Mouse (Mus musculus) cerebellum, adult 18-20 months (tissue): ENCODE measurements around the gene Dnase2a.
"Not testable (repeated sequence)": the region's sequence is repeated elsewhere in the genome, so short reads cannot be mapped to it uniquely, and the experiment has no call there.

Source experiments
- DNase-seq, 2 experiments: peaks; one replicate each; pipeline ENCODE4 v3.0.0; 2021

Gene Dnase2a

DNA sequence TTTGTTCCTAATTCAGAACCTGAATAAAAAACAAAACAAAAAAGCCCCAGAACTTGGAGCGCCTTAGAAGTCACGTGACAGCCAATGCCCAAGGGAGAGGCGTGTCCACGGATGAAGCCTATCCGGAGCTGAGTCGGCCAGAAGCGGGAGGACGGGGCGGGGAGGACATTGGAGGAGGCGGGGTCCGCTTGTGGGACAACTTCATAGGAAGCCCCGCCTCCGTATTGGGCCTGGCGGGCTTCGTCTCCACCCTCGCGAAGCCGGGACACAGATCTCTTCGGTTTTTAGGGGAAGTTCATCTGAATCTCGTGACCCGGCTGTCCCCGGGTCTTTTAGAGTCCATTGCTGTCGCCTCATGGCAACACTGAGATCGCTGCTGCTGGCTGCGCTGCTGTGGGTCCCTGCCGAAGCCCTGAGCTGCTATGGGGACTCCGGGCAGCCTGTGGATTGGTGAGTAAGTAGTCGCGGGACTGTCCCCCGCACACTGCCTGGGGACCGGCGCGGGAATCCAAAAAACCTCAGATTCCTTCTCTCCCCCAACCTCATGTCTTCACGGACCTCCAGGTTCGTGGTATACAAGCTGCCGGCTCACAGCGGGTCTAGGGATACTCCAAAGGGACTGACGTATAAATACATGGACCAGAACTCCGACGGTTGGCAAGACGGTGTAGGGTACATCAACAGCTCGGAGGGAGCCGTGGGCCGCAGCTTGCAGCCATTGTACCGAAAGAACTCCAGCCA is at the start of gene Dnase2a:
TSS of gene Dnase2a (plus strand) at position 140 of the 741 bp plus-strand sequence.
- peak; percentile 80 to 91 for DNase-seq

DNA sequence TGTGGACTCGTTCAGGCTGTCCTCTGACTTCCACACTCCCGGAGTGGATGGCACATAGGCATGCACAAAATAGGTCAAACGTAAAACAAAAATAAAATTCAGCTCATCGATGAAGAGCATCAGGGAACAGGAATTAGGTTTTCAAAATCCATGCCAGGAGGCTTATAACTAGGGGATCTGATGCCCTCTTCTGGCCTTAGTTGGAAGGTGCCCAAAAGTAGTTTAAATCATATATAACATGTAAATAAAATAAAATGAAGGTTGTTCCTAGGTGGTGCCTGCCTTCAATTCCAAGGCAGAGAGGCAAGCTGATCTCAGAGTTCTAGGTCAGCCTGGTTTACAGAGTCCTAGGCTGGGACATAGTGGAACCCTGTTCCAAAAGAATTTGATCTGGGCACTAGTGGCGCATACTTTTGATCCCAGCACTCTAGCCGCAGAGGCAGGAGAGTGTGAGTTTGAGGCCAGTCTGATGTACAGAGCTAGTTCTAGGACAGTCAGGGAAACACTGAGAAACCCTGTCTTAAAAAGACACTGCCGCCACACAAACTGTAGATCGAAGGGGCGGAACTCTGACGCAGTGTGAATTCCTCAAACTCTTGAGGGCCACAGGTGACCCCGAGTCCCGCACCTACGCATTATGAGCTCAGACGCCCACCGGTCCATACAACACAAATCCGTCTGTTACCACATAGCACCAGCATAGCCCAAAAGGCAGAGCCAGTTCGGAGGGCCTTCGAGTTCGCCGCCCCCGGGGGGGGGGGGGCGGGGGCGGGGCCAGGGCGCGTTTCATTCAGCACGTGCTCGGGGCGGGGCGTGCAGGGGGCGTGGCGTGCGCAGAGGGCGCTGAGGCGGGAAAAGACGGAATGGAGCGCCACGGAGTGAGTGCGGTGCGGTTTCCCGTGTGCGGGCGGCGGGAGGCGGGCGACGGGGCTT is 36.7 kb upstream of the Dnase2a start, which contains the start of gene Syce2:
TSS of gene Syce2 (plus strand) at position 736 of the 933 bp plus-strand sequence.
- DNase-seq = peak; percentile 69 to 72

DNA sequence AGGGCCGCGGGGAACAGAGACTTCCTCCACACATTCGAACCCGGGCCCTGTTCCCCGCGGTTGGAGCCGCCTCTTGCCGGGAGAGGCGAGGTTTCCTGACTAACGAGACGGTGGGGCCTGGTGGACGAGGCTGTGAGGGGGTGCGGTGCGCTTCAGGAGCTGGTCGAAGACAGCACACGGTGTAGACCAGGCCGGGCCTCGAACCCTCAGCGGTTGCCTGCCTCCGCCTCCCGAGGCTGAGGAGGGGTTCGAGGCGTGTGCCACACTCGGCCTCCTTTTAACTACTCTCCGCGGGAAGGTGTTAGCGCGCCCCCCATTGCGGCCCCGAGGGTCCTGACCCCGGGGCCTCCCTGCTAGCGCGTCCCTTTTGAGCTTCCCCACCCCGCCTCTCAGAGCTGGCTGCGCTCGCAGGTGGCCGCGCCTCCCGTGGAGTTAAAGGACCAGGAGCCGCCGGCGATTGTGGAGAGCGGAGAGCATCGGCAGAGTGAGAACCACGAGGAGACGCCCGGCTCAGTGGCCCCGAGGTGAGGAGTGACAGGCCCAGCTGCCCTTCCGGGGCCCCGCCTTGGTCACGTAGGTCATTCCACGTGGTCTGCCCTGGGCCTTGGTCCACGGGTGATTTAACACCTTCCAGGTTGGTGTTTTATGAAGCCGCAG is 35.9 kb upstream of the Dnase2a start:
- peak; percentile 22 to 31 for DNase-seq

DNA sequence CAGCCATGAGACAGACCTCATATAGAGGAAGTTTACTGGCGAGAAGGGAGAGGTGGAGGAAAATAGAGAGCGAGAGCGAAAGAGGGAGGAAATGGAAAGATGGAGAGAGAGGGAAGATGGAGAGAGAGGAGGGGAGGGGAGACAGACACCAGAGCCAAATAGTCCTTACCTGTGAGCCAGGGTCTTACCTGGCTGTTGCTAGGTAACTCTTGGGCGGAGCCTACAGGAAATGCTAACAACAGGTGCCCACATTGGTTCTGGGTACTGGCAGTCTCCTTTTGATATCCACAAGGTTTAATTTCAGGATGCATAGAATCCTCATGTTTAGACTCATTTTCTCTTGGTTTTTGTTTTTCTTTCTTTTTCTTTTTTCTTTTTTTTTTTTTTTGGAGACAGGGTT is 35.3 kb upstream of the Dnase2a start:
- no peak for DNase-seq

DNA sequence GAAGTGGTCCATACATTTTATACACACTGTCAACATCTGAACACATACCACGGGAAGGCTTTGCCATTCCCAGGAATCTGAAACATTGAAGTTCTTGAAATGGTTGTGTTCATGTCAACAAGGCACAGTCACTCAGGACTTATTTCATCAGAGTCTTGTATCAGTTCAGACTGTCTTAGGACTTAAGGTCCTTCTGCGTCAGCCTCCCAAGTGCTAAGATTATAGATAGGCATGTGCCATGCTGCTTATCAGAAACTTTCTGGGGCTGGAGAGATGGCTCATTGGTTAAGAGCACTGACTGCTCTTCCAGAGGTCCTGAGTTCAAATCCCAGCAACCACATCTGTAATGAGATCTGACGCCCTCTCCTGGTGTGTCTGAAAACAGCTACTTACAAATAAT is 34.0 kb upstream of the Dnase2a start:
- no peak for DNase-seq

DNA sequence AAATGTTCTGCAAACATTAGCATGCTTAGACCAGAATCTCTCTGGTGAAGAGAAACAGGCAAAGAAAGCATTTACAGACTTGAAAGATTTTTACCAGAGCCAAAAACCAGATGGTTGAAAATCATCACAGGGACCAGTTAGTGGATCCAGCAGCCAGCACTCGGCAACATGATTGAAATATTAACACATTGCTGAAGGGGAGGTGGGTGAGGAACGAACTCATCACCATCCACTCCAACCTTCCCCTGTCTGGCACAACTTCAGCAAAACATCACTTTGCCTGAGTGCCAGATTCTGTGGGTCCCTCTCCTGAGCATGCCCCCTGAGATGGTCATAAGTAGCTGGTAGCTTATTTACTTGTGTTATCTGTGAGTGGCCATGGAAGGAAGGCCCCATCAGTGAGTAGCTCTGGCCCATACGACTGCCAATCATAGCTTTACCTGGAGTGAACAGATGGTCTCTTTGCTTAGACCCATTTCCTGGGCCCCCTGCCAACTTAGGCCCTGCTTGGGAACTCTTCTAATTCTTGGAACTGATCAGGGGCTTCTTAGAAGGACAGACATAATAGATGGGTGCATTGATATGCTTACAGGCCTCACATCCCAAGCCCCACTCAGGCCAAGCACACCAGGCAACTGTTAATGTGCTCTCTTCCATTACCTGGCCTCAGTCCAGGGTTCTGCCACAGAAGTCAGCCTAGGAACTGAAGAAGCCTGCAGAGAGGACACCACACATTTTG is 30.9 kb upstream of the Dnase2a start:
- DNase-seq = peak; percentile 78 to 83

DNA sequence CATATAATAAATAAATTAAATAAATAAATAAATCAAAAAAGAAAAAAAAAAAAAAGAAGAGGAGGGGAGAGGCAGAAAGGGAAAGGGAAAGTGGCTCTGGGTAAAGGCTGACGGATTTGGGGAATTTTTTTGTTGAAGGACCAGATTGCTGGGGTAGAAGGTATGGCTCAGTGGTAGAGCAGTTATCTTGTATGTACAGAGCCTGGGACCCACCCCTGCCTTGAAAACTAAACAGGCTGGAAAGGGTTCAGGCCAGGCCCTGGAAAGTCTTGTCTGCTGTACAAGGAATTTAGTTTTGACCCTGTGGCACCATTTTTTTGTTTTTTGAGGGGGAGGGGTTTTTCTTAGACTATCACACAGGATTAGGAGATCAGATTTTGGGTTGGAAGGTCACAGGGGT is 29.4 kb upstream of the Dnase2a start:
- DNase-seq = no peak

DNA sequence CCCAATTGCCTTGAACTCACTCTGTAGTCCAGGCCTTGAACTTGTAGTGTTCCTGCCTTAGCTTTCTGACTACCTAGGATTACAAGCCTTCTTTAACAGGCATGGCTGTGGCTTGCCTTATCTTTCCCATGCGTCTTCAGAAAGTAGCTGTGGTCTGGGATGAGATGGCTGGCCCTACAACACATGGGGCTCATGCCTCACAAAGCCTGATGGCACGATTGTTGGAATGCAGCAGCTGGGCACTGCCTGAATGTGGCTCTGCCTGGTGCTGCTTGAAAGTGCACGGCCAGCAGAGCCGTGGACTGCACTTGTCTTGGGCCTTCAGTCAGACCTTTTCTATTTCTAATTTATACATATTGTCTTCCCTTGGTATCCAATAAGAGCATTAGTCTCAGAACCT is 23.6 kb upstream of the Dnase2a start:
- no peak for DNase-seq

DNA sequence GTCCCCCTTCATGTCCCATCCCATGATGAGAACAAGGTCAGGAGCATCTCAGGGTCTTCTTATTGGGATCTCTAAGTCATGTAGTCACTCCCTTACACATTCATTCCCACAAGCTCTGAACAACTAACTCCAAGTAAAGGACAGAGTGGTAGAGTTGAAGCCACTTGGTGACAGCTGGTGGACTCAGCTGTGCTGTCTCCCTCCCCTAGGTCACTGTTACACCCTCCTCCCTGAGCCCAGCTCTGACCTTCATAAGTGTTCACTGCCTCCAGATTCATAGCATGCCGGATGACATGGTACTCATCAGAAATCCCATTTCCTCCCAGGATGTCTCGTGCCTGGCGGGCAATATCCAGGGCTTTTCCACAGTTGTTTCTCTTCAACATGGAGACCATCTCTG is 20.1 kb upstream of the Dnase2a start:
- DNase-seq = no peak

DNA sequence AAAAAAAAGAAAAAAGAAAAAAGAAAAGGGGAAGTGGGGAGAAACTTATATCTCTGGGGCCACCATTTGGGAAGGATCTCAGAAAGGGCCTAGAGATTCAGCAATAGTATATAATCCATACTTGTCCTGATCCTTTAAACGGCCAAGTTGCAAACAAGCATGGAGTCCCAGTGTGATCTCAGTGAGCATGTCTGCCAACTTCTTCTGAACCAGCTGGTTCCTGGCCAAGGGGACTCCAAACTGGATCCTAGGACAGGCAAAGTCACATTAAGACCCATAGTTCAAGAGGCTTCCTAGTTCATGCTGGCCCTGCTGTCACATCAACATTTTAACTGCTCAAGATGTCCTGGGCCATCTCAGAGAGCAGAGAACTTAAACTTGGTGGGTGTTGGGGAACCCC is 19.2 kb upstream of the Dnase2a start:
- DNase-seq = no peak

DNA sequence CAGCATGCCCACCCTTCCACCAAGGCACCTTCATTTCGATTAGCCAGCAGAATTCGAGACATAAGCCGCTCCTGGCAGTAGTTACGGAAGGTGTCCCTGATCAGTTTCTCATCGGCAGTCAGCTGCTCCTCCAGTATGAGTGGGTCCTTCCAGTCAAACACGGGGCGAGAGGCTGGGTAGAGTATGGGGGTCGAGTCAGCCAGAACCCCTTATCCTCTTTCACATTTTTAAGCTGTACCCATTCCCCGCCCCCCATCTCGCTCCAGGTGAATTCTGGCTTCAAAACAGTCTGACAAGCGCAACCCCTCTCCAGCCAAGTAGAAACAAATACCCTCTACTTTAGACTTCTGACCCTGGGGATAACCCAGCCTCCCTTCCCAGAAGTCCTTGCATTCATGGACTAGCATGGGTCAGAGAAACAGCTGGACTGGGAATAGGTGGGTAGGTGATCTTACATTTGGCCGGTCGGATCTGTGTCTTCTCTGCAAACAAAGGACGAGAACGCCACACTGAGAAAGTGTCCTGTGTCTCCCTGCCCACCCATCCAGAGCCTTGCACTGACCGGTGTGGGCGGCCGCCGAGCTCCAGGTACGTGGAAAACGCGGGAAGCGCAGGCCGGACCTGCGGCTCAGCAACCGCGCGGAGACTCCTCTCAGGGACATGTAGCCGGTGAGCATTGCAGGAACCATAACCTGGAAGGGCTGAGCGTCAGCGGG is 15.2 kb upstream of the Dnase2a start:
- no peak for DNase-seq

DNA sequence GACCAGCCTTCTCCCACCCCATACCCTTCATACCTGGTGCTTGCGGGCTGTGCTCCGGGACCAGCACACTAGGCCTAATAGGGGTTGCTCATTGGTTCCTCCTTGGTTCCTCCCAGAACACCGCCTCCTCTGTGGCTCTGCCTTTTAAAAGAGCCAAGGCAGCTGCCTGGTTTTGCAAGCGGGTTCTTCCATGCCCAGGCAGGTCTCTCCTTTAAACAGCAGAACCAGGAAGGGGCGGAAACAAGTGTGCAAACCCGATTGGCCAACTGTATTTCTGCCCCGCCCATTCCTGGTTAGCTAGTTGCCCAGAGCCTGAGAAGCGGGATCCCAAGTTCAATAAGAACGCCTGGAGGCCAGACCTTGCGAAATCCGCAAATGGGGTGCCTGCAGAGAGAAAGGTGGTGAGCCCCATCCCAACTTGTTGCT is 14.6 kb upstream of the Dnase2a start, which contains the start of gene Gcdh:
TSS of gene Gcdh (minus strand) at position 213 of the 426 bp plus-strand sequence.
- peak; percentile 90 to 96 for DNase-seq

DNA sequence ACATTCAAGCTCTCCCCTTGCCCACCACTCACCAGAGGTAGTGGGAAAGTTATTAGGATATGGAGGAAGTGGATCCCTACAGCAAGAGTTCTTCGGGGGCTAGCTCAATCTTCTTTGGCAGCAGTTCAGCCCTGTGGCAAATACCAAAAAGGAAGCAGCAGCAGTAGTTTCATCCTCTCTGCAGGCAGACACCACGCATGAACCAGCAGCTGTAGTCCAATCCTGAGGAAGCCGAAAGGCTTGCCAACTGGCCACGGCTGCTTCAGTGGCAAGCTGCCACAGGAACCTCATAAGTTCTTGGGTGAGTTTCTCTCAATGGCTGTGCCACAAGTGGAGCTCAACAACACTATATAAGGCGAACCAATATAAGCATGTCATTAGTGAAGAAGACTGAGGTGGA is 12.4 kb upstream of the Dnase2a start:
- DNase-seq = no peak

DNA sequence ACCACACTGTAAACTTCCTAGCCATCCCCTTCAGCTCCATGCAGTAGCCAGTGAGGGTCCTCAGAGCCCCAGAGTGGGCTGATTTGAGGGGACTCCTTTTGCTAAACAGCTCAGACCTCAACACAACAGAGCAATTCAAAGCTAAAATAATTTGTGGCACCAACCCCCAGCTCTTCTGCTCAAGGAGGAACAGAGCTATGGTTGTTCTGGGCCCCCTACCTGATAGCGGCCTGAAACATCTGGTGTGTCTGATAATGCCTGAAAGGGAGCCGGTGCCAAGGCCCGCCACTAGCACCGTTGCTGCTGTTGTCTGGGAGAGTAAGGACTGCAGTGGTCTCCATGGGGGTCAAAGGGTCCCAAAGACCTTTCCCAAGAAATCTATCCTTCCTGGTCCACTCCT is 7.3 kb upstream of the Dnase2a start:
- DNase-seq = no peak

DNA sequence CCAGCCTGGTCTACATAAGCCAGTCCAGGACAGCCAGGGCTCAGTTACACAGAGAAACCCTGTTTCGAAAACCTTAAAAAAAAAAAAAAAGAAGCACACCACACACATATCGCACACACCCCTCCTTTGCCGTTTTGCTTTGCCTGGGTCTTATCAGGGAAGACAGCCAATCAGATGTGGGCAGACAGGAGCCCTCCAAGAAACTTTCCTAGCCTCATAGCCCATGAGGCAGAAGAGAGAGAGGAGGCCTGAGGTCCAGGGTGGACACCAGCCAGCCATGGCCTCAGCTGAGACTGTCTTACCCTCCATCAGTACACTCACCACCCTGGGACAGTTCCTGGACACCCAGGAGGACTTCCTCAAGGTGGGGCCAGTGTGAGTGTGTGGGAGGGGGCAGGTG is 6.6 kb upstream of the Dnase2a start, which contains the start of gene Klf1:
TSS of gene Klf1 (plus strand) at position 177 of the 400 bp plus-strand sequence.
- no peak for DNase-seq

DNA sequence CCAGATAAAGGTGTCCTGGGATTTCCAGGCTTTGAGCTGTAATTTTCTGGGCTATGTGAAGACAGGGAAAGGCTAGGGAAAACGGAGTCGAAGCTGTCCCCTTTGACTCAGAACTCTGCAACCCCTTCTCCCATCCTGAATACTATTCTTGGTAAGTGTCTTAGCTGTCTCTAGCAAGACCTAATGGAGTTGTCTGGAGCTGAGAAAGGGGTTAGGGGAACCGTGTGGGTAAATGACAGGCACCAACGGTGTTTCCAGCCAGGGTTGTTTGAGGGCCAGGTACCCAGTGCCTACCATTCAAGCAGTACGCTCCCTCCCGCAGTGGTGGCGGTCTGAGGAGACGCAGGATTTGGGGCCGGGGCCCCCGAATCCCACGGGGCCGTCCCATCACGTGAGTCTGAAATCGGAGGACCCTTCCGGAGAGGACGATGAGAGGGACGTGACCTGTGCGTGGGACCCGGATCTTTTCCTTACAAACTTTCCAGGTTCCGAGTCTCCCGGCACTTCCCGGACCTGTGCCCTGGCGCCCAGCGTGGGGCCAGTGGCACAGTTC is 5.9 kb upstream of the Dnase2a start:
- peak in 1 of 2 experiments; percentile 27 for DNase-seq

DNA sequence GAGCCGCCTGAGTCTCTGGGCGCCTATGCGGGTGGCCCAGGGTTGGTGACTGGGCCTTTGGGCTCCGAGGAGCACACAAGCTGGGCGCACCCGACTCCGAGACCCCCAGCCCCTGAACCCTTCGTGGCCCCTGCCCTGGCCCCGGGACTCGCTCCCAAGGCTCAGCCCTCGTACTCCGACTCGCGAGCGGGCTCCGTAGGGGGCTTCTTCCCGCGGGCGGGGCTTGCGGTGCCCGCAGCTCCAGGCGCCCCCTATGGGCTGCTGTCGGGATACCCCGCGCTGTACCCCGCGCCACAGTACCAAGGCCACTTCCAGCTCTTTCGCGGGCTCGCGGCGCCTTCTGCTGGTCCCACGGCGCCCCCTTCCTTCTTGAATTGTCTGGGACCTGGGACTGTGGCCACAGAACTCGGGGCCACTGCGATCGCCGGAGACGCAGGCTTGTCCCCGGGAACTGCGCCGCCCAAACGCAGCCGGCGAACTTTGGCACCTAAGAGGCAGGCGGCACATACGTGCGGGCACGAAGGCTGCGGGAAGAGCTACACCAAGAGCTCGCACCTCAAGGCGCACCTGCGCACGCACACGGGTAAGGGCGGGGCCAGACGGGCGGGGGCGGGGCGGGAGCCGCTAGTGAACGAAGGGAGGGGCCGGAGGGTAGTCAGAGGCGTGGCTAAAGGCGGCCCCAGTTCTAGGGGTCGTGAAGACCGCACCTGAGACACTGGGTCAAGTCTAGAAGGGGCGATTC is 5.3 kb upstream of the Dnase2a start:
- DNase-seq = peak; percentile 94 to 98

DNA sequence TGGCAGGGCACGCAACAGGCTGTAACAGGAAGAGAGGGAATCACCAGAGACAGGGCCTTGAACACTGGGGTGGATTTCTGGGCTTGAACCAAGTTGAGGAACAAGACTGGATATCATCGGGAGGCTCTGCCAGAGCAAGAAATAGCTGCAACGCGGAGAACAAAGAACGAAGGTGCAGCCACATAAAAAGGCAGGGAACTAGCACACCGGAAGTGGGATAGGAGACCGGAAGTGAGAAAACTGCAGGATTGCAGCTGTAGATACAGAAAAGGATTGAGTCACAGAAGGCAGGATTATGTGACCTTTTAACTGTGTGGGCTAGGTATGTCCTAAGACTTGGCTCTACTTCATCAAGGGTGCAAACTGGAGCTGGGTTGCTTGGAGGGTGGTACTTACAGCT is 4.0 kb upstream of the Dnase2a start:
- DNase-seq = no peak

DNA sequence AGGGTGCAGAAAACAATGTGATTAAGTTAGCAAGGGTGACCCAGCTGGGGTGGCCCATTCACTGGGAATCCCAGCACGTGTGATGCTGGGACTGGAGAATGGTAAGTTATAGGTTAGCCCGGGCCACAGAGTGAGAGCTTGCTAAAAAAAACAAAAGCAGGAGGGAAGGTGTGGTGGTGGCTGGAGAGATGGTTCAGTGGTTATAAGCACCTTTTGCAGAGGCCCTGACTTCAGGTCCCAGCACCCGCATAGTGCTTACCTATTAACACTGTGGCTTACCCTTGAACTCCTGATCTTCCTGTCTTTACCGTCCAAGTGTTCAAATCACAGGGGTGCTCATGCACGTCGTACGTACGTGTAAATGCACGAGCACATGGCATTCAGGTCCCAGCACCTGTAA is 1.3 kb upstream of the Dnase2a start:
- DNase-seq = no peak

DNA sequence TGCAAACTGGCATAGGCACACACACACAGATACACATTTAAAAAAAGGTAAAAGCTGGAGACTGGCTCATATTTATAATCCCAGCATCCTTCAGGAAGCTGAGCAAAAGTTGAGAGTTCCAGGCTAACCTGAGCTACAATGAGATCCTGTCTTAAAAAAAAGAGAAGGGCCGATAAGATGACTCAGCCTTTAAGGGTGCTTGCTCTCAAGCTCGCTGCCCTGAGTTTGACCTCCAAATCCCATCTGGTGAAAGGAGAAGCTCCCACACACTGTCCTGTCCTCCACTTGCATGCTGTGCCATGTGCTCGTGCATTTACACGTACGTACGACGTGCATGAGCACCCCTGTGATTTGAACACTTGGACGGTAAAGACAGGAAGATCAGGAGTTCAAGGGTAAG is 867 bp upstream of the Dnase2a start:
- no peak for DNase-seq

DNA sequence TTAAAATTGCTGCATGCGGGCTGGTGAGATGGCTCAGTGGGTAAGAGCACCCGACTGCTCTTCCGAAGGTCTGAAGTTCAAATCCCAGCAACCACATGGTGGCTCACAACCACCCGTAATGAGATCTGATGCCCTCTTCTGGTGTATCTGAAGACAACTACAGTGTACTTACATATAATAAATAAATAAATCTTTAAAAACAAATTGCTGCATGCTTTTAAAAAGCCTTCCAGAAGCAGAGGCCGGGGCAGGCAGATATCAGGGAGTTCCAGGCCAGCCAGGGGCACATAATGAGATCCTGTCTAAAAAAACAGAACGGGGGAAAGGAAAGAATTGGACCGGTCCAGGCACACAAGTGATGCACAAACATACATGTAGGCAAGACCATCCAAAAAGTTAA is 381 bp upstream of the Dnase2a start:
- not testable (repeated sequence) for DNase-seq
